Mouse (Mus musculus) testis, postnatal 14 days (tissue): ENCODE results near the gene Ddx60.
"Not testable (repeated sequence)": the region's sequence is repeated elsewhere in the genome, so short reads cannot be mapped to it uniquely, and the experiment has no call there.

ENCODE experiments used
- DNase-seq: peaks from one replicate; pipeline ENCODE4 v3.0.0; 2021; ENCODE audit warnings: low spot score

Ddx60 gene

GRCm38 (mm10) chr8:61927777-61928494 lies at the start of gene Ddx60:
Ddx60 (plus strand) TSS chr8:61928087.
- peak; percentile 49 for DNase-seq

- peak; percentile 30 for DNase-seq
These were observed 33.8 kb upstream of the Ddx60 start for GRCm38 (mm10) chr8:61894062-61894461.

- no peak for DNase-seq
These were observed 31.1 kb upstream of the Ddx60 start for GRCm38 (mm10) chr8:61896742-61897141.

- DNase-seq, result no peak
These were observed 30.5 kb upstream of the Ddx60 start for GRCm38 (mm10) chr8:61897402-61897801.

GRCm38 (mm10) chr8:61901028-61901717 lies 26.7 kb upstream of the Ddx60 start:
- no peak for DNase-seq

- no peak for DNase-seq
These were observed 25.4 kb upstream of the Ddx60 start, which contains the start of gene Palld for GRCm38 (mm10) chr8:61902521-61902920. Palld (minus strand) TSS chr8:61902690.

GRCm38 (mm10) chr8:61908303-61909215 lies 19.3 kb upstream of the Ddx60 start:
- no peak for DNase-seq

- no peak for DNase-seq
These were observed 18.6 kb upstream of the Ddx60 start for GRCm38 (mm10) chr8:61909313-61909712.

- no peak for DNase-seq
These were observed 15.1 kb upstream of the Ddx60 start for GRCm38 (mm10) chr8:61912817-61913216.

- no peak for DNase-seq
These were observed 13.9 kb upstream of the Ddx60 start for GRCm38 (mm10) chr8:61913957-61914356.

- no peak for DNase-seq
These were observed 10.6 kb upstream of the Ddx60 start for GRCm38 (mm10) chr8:61917287-61917686.

- no peak for DNase-seq
These were observed 8.6 kb upstream of the Ddx60 start for GRCm38 (mm10) chr8:61919145-61919788.

- DNase-seq, result no peak
These were observed 7.5 kb upstream of the Ddx60 start for GRCm38 (mm10) chr8:61920389-61920788.

- DNase-seq, result no peak
These were observed 6.3 kb upstream of the Ddx60 start for GRCm38 (mm10) chr8:61921454-61922054.

- no peak for DNase-seq
These were observed 3.4 kb upstream of the Ddx60 start for GRCm38 (mm10) chr8:61924518-61924917.

GRCm38 (mm10) chr8:61933243-61933642 lies 5.4 kb downstream of the Ddx60 start:
- peak; percentile 16 for DNase-seq

GRCm38 (mm10) chr8:61937576-61937975 lies 9.7 kb downstream of the Ddx60 start:
- no peak for DNase-seq

- DNase-seq, result not testable (repeated sequence)
These were observed 36.9 kb downstream of the Ddx60 start for GRCm38 (mm10) chr8:61964591-61965375.

GRCm38 (mm10) chr8:61969581-61969980 lies 41.7 kb downstream of the Ddx60 start:
- no peak for DNase-seq

GRCm38 (mm10) chr8:61984941-61985340 lies 57.1 kb downstream of the Ddx60 start:
- no peak for DNase-seq
